Mouse (Mus musculus) bone marrow macrophage, adult 2 months (primary cell): ENCODE measurements at regions not wholly inside any gene's neighbourhood (a gene's known extent, or its start where the extent isn't known, plus 50 kb on each side); places are given as distances from the start of the nearest gene placed in this dataset.

ENCODE experiments used
- CTCF ChIP-seq: IDR thresholded peaks from 2 replicates; pipeline ENCODE4 v1.5.1; 2012; ENCODE audit warnings: low read depth, mild to moderate bottlenecking, low read length, moderate library complexity
- POLR2A ChIP-seq: IDR thresholded peaks from 2 replicates; pipeline ENCODE4 v1.6.1; 2012; ENCODE audit warnings: mild to moderate bottlenecking, low read depth, low read length, borderline replicate concordance

GRCm38 (mm10) chr1:71899128-71899527, 246.1 kb upstream of the Fn1 start:
- TF ChIP-seq CTCF (no peak), POLR2A (no peak)
